Mouse (Mus musculus): ENCODE measurements around the gene Sod3. TPM values are rescaled to one million over a fixed set of nuclear protein-coding genes. Genes with fewer than 3 reads are reported as not detected.

Sod3 gene
- polyA plus RNA-seq, 1 experiment from 2014 or later: 0.92 TPM

DNA sequence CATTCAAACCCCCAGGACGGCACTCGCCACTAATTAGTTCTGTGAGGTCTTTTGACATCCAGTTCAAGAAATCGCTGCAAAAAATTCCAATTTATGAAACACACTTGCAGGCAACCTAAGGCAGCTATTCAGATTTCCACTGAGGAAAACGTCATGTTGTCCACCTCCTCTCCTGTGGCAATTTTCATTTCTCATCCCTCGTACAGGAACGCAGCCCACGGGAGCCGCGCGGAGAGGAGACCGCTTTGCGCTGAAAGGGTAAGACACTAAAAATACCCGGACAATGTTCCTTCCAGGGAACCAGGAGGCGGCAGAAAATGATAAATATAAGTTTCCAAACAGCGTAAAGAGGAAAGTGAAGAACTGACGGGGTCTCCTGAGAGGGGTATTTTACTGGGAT lies 27.9 kb downstream of the Sod3 start:
- Histone ChIP-seq H3K4me3 (ENCODE audit: low read depth, low read length) (no peak overlapping the region), H3K27ac (ENCODE audit: low read depth, low read length) (no peak overlapping the region), H3K4me1 (ENCODE audit: control insufficient read depth, insufficient read depth, low read length) (no peaks in the 10 kb centered on the region), H3K36me3 (ENCODE audit: control insufficient read depth, insufficient read depth, low read length) (no peaks in the 10 kb centered on the region), H3K27me3 (ENCODE audit: control insufficient read depth, insufficient read depth, low read length) (no peaks in the 10 kb centered on the region), H3K9ac (replicated peaks; ENCODE audit: low read depth, low read length) (no peak overlapping the region), H3K9me3 (ENCODE audit: control insufficient read depth, low read length) (no peaks in the 10 kb centered on the region), H3K4me2 (ENCODE audit: low read depth, low read length) (peak overlapping the region; percentile 14; the same call in 1 of the 2 replicates)
- WGBS: 72% methylated on average over 16 of the region's 16 CpGs
- ATAC-seq (ENCODE audit: low read depth): no peak

DNA sequence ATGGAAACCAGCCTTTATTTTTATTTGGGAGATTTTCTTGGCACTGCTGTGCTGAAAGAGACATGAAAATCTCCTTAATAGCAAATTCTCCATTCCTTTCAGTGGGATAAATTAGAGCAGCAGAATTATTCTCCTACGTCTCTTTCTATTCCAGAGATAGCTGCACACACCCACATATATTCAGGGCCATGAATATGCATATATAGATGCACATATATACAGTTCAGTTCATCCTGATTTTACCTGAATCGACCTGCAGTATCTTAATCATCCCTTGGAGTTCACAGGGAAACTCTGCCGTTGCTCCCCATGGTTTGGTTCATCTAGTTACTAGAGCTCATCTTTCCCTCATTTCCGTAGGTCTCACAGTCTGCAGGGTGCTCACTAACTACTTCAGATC lies 30.2 kb downstream of the Sod3 start:
- no peaks in the 10 kb centered on the region for H3K27me3 ChIP-seq (ENCODE audit: control insufficient read depth, insufficient read depth, low read length)
- no peak overlapping the region for H3K4me2 ChIP-seq (ENCODE audit: low read depth, low read length)
- WGBS: 90% methylated on average over 4 of the region's 4 CpGs
- no peak for ATAC-seq (ENCODE audit: low read depth)
- no peaks in the 10 kb centered on the region for H3K9me3 ChIP-seq (ENCODE audit: control insufficient read depth, low read length)
- no peak overlapping the region for H3K4me3 ChIP-seq (ENCODE audit: low read depth, low read length)
- H3K36me3 ChIP-seq (ENCODE audit: control insufficient read depth, insufficient read depth, low read length): no peaks in the 10 kb centered on the region
- no peak overlapping the region for H3K9ac ChIP-seq (replicated peaks; ENCODE audit: low read depth, low read length)
- no peaks in the 10 kb centered on the region for H3K4me1 ChIP-seq (ENCODE audit: control insufficient read depth, insufficient read depth, low read length)
- no peak overlapping the region for H3K27ac ChIP-seq (ENCODE audit: low read depth, low read length)

GRCm38 (mm10) chr5:52404373-52404772 lies 40.8 kb downstream of the Sod3 start:
- Histone ChIP-seq H3K4me3 (ENCODE audit: low read depth, low read length) (no peak overlapping the region), H3K4me2 (ENCODE audit: low read depth, low read length) (no peak overlapping the region), H3K27me3 (ENCODE audit: control insufficient read depth, insufficient read depth, low read length) (no peaks in the 10 kb centered on the region), H3K9me3 (ENCODE audit: control insufficient read depth, low read length) (no peaks in the 10 kb centered on the region), H3K4me1 (ENCODE audit: control insufficient read depth, insufficient read depth, low read length) (no peaks in the 10 kb centered on the region), H3K36me3 (ENCODE audit: control insufficient read depth, insufficient read depth, low read length) (no peaks in the 10 kb centered on the region), H3K9ac (replicated peaks; ENCODE audit: low read depth, low read length) (no peak overlapping the region), H3K27ac (ENCODE audit: low read depth, low read length) (no peak overlapping the region)
- no peak for ATAC-seq (ENCODE audit: low read depth)
- WGBS: 61% methylated on average over 8 of the region's 8 CpGs

- WGBS: 48% methylated on average over 7 of the region's 7 CpGs
- peak; percentile 29; the same call in 1 of the 2 replicates for ATAC-seq (ENCODE audit: low read depth)
- no peak overlapping the region for H3K4me2 ChIP-seq (ENCODE audit: low read depth, low read length)
These were observed 45.2 kb downstream of the Sod3 start for GRCm38 (mm10) chr5:52408668-52409315.

DNA sequence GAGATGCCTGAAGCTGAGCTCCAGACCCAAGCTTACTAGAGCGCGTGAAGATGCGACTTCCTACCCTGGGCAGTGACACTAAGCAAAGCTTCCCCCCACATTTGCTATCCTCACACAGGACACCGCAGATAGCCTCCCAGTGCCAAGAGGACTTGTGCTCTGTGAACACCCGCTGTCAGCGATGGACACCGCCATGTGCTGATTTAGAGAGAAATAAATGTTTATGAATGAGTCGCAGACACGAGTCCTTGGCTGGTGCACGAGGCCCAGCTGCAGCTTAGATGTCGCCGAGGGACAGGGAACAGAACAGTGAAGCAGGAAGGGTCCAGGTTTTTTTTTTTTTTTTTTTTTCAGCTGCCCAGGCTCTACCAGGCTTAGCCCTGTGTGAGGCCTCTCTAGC lies 46.6 kb downstream of the Sod3 start:
- no peaks in the 10 kb centered on the region for H3K36me3 ChIP-seq (ENCODE audit: control insufficient read depth, insufficient read depth, low read length)
- H3K4me2 ChIP-seq (ENCODE audit: low read depth, low read length): no peak overlapping the region
- no peak overlapping the region for H3K27ac ChIP-seq (ENCODE audit: low read depth, low read length)
- WGBS: 70% methylated on average over 12 of the region's 12 CpGs
- no peak overlapping the region for H3K9ac ChIP-seq (replicated peaks; ENCODE audit: low read depth, low read length)
- no peak for ATAC-seq (ENCODE audit: low read depth)
- no peaks in the 10 kb centered on the region for H3K27me3 ChIP-seq (ENCODE audit: control insufficient read depth, insufficient read depth, low read length)
- H3K4me3 ChIP-seq (ENCODE audit: low read depth, low read length): no peak overlapping the region
- no peaks in the 10 kb centered on the region for H3K9me3 ChIP-seq (ENCODE audit: control insufficient read depth, low read length)
- no peaks in the 10 kb centered on the region for H3K4me1 ChIP-seq (ENCODE audit: control insufficient read depth, insufficient read depth, low read length)

More at GRCm38 (mm10) chr5:52408668-52409315, 45.2 kb downstream of the Sod3 start:
- H3K27ac ChIP-seq (ENCODE audit: low read depth, low read length): no peak overlapping the region
- no peaks in the 10 kb centered on the region for H3K27me3 ChIP-seq (ENCODE audit: control insufficient read depth, insufficient read depth, low read length)
- H3K9me3 ChIP-seq (ENCODE audit: control insufficient read depth, low read length): no peaks in the 10 kb centered on the region
- no peak overlapping the region for H3K9ac ChIP-seq (replicated peaks; ENCODE audit: low read depth, low read length)
- H3K4me3 ChIP-seq (ENCODE audit: low read depth, low read length): no peak overlapping the region
- H3K36me3 ChIP-seq (ENCODE audit: control insufficient read depth, insufficient read depth, low read length): no peaks in the 10 kb centered on the region
- no peaks in the 10 kb centered on the region for H3K4me1 ChIP-seq (ENCODE audit: control insufficient read depth, insufficient read depth, low read length)

DNA sequence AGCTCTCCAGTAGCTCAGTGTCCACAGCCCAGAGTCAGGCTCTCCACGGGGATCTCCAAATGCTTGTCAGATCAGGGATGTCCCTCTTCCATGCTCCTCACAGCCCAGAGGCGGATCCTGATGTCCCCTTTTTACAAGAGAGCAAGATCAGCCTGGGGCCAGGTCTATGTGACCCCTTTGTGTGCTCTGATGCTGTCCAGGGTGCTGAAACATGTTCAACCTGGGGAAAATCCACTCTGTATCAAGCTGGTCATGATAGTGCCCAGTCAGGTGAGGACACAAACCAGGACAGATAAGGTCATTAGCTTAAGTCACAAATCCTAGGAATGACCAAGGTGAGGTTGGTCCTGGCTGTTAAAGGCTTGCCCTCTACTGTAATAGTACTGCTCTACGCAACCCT lies 48.0 kb downstream of the Sod3 start:
- no peaks in the 10 kb centered on the region for H3K27me3 ChIP-seq (ENCODE audit: control insufficient read depth, insufficient read depth, low read length)
- H3K4me3 ChIP-seq (ENCODE audit: low read depth, low read length): no peak overlapping the region
- H3K27ac ChIP-seq (ENCODE audit: low read depth, low read length): no peak overlapping the region
- H3K9ac ChIP-seq (replicated peaks; ENCODE audit: low read depth, low read length): no peak overlapping the region
- no peaks in the 10 kb centered on the region for H3K36me3 ChIP-seq (ENCODE audit: control insufficient read depth, insufficient read depth, low read length)
- ATAC-seq (ENCODE audit: low read depth): no peak
- no peaks in the 10 kb centered on the region for H3K9me3 ChIP-seq (ENCODE audit: control insufficient read depth, low read length)
- H3K4me2 ChIP-seq (ENCODE audit: low read depth, low read length): no peak overlapping the region
- WGBS: 65% methylated on average over 3 of the region's 3 CpGs
- H3K4me1 ChIP-seq (ENCODE audit: control insufficient read depth, insufficient read depth, low read length): no peaks in the 10 kb centered on the region

GRCm38 (mm10) chr5:52415193-52415592 lies 51.6 kb downstream of the Sod3 start:
- Histone ChIP-seq H3K4me1 (ENCODE audit: control insufficient read depth, insufficient read depth, low read length) (no peaks in the 10 kb centered on the region), H3K4me3 (ENCODE audit: low read depth, low read length) (no peak overlapping the region), H3K36me3 (ENCODE audit: control insufficient read depth, insufficient read depth, low read length) (no peaks in the 10 kb centered on the region), H3K9ac (replicated peaks; ENCODE audit: low read depth, low read length) (no peak overlapping the region), H3K4me2 (ENCODE audit: low read depth, low read length) (no peak overlapping the region), H3K27ac (ENCODE audit: low read depth, low read length) (no peak overlapping the region), H3K9me3 (ENCODE audit: control insufficient read depth, low read length) (no peaks in the 10 kb centered on the region), H3K27me3 (ENCODE audit: control insufficient read depth, insufficient read depth, low read length) (no peaks in the 10 kb centered on the region)
- peak; percentile 63; the same call in 1 of the 2 replicates for ATAC-seq (ENCODE audit: low read depth)
- 48% methylated on average over 1 of the region's 1 CpGs for whole genome bisulfite sequencing

DNA sequence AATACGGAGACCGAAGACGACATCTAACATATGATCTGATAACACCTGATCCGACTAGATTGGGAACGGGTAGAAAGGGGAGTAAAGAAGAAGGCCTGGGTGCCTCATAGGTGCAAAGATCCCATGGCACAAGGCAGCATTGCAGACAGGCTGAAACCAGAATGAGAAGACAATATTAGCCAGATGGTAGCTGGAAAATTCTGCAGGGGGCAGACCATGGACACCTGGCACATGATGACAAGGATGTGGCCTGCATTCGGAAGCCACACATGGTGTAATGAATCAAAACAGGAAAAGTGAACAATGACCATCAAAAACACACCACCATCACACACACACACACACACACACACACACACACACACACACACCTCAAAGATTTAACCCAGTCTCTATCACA lies 52.3 kb downstream of the Sod3 start:
- no peak overlapping the region for H3K9ac ChIP-seq (replicated peaks; ENCODE audit: low read depth, low read length)
- H3K4me3 ChIP-seq (ENCODE audit: low read depth, low read length): no peak overlapping the region
- H3K9me3 ChIP-seq (ENCODE audit: control insufficient read depth, low read length): no peaks in the 10 kb centered on the region
- H3K4me1 ChIP-seq (ENCODE audit: control insufficient read depth, insufficient read depth, low read length): no peaks in the 10 kb centered on the region
- H3K4me2 ChIP-seq (ENCODE audit: low read depth, low read length): no peak overlapping the region
- H3K36me3 ChIP-seq (ENCODE audit: control insufficient read depth, insufficient read depth, low read length): no peaks in the 10 kb centered on the region
- no peaks in the 10 kb centered on the region for H3K27me3 ChIP-seq (ENCODE audit: control insufficient read depth, insufficient read depth, low read length)
- no peak for ATAC-seq (ENCODE audit: low read depth)
- WGBS: 92% methylated on average over 6 of the region's 6 CpGs
- H3K27ac ChIP-seq (ENCODE audit: low read depth, low read length): no peak overlapping the region

DNA sequence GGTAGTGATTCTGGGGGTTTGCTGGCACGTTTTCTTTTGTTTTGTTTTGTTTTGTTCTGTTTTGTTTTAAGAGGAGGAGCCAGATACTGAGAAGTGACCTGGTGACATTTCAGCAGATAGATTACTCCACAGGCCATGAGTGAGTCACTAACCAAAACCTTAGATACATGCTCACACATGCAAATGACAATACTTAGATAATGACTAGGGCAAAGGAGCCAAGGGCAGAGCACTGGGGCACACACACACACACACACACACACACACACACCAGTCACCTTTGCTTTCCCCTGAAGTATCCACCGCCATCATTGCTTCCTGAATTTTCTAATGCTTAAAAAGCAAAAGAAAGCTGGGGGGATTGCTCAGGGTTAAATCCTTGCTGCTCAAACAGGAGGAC lies 52.9 kb downstream of the Sod3 start:
- no peak overlapping the region for H3K9ac ChIP-seq (replicated peaks; ENCODE audit: low read depth, low read length)
- H3K9me3 ChIP-seq (ENCODE audit: control insufficient read depth, low read length): no peaks in the 10 kb centered on the region
- ATAC-seq (ENCODE audit: low read depth): no peak
- no peak overlapping the region for H3K4me2 ChIP-seq (ENCODE audit: low read depth, low read length)
- WGBS: 67% methylated on average over 2 of the region's 2 CpGs
- no peak overlapping the region for H3K4me3 ChIP-seq (ENCODE audit: low read depth, low read length)
- no peaks in the 10 kb centered on the region for H3K4me1 ChIP-seq (ENCODE audit: control insufficient read depth, insufficient read depth, low read length)
- no peak overlapping the region for H3K27ac ChIP-seq (ENCODE audit: low read depth, low read length)
- no peaks in the 10 kb centered on the region for H3K27me3 ChIP-seq (ENCODE audit: control insufficient read depth, insufficient read depth, low read length)
- H3K36me3 ChIP-seq (ENCODE audit: control insufficient read depth, insufficient read depth, low read length): no peaks in the 10 kb centered on the region
